Mouse (Mus musculus) embryonic fibroblast, embryonic 13.5 days (primary cell): Measurements from ENCODE around the gene Tns1.

Experiments used
- CTCF ChIP-seq: IDR thresholded peaks from 2 replicates; pipeline ENCODE4 v1.5.1; 2011; ENCODE audit warnings: mild to moderate bottlenecking, control low read depth, low read length, moderate library complexity, borderline replicate concordance; ENCODE audit not compliant: insufficient read depth
- POLR2A ChIP-seq: IDR thresholded peaks from 2 replicates; pipeline ENCODE4 v1.6.1; 2011; ENCODE audit warnings: low read depth, mild to moderate bottlenecking, control low read depth, low read length, moderate library complexity

DNA sequence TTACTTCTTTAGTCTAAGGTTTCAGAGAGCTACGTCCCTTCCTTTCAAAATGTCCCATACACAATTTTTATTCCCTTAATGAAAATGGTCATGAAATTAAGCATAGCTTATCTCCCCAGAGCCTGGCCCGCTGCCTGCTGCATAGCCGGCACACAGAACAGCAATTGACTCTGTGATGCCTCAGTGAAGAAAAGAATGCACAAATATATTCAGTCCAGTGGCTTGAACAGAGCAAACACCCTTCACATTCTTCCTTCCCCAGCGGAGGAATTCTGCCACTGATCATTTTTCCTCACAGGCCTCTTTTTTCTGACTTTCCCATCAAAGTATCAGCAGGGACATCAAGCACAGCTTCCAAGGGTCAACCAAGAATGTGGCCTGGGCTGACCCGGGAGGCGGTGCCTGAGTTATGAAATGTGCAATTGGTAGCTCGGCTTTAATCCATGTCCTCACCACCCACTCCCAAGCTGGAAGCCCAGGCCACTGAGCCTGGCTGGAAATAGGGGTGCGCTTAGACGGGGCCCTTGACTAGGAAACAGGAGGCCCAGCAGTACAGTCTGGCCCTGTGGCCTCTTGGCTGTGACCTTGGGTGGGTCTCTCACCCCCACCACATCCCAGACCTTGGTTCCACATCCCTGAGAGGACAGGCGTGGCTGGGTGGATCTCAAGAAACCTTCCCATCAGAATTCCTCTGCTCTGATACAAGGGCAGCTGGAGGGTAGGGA is 191.7 kb downstream of the Tns1 start:
- TF ChIP-seq POLR2A: no peak
- no peak for TF ChIP-seq CTCF
